Mouse (Mus musculus) frontal cortex, postnatal 36 days (tissue): ENCODE measurements at regions not wholly inside any gene's neighbourhood (a gene's known extent, or its start where the extent isn't known, plus 50 kb on each side); places are given as distances from the start of the nearest gene placed in this dataset.
A peak's percentile ranks its signal among the peaks of the same experiment; 100 is the strongest.

Source experiments
- DNase-seq, 2 experiments: peaks; one replicate each; pipeline ENCODE4 v3.0.0; 2022; ENCODE audit warnings: low spot score in 2 of 2

DNA sequence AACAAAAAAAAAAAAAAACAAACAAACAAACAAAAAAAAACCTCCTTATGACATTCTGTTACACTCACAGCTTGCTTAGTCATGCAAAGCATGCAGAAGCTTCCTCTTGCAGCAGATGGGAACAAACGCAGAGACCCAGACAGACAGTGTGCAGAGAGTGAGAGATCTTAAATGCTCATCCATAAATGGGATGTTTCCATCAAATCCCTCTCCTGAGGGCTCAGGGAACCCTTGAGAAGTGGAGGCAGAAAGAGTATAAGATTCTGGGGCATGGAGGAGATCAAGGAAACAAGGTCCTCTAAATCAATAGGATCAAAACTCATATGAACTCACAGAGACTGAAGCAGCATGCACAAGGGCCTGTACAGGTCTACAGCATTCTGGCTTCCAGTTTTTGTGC is 52.5 kb downstream of the Adm start:
- no peak for DNase-seq

DNA sequence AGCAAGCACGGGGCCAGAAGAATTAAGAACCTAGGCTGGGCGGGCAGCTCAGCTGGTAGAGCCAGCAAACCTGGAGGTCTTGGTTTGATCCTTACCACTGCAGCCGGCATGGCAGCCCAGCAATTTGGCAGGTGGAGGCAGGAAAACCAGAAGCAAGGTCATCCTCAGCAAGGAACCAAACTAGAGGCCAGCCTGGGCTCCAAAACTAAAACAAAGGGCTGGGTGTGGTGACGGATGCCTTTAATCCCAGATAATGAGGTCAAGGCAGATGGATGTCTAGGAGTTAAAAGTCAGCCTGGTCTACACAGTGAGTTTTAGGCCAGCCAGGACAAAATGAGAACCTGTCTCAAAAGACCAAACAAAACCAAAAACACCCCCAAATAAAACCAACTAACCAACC is 55.5 kb downstream of the Adm start:
- DNase-seq: no peak

DNA sequence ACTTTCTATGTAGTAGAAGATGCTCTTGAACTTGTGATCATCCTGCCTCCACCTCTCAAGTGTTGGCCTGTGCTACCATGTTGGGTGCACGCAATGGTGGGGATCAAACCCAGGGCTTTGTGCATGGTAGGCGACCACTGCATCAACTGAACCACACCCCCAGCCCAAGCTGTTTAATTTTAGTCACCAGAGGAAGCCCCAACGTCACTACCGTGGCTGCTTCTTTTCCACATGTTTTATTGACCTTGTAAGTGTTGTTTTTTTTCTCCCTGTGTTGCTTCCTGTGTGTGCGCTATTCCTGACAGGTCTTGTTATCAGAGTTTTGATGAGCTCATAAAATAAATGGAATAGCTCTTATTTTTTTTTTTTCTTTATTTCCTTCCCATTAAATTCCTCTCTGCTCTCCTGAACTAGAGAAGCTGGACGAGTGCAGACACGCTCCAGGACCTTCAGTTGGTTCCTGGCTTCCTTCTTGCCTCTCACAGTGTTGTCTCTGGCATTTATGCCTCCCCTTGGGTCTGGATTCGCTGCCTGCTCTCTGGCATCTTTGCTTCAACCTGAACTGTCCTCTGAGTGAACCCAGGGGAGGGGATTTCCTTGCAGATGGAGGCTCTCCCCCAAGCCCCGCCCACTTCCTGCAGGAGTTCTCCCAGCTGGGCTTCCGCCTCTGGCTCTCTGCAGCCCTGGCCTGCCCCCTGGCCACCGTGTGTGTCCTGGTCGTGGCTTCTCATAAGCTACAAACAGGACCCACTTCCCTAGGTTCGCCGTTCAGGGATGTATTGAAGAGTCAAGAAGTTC is 61.6 kb downstream of the Adm start:
- no peak for DNase-seq

DNA sequence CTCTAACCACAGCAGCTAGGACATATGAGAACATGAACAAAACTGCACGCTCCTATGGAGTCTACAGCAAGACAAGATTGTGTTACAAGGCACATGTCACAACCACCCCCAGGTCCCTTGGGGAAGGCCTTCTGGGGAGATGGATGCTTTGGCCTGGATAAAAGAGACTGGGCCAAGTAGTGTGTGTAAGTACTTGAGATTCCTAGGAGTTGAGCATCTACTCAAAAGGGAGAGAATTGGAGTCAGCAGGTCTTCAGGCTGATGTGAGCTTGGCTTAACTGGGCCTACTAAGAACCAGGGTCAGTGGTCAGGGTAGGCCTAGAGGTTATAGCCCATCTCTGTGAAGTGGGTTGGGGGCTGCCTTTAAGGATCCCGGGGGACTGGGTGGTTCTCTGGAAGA is 62.8 kb downstream of the Adm start:
- no peak for DNase-seq

DNA sequence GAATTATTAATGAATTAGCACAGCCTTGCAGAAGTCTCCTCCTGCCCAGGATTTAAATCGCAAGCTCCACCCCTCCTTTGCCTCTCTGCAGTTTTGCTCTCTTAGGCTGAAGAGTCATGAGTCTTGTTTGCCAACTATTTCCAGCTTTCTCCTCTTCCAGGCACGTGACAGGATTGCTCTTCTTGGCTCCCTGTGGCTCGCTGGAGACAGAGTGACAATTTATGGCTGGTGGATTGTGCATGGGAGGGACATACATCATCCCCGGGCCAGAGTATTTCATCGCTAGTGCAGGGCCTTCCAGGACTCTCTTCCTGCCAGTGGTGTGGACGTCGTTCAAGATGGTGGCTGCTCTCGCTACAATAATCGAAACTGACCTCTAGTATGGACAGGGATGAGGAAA is 63.4 kb downstream of the Adm start:
- no peak for DNase-seq

DNA sequence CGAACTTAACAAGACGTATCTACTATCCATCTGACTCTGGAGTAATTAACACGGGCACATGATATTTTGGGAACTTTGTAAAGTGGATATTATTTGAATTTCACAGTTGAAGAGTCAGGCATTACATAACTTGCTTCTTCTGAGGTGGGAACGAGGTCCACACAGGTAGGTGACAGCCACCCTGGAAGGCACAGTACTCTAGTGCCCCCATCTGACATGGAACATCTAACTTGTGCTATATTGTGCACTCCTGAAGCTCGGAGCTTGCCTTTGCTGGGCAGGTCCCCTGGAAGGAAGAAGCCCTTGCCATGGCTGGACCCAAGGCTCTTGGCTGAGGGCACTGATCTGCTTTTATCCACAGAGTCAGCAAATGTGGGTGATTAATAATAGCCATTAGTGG is 66.8 kb downstream of the Adm start:
- no peak for DNase-seq

DNA sequence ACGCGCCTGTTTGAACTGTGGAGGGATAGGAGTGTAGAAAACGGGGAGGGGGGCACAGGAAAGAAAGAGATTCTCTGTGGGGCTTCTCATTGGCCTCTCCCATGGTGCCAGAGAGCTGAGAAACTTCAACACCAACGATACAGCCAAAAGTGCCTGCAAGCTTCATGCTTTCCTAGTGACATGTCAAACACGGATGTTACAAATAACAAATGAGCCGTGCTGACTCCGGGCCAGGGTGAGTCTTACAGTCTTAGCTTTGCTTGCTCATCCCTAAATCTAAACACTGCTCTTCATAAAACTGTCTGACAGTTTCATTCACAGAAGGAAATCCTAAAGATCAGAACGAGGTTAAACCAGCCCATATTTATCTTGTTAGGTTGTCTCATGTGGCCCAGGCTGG is 68.3 kb downstream of the Adm start:
- DNase-seq: no peak

DNA sequence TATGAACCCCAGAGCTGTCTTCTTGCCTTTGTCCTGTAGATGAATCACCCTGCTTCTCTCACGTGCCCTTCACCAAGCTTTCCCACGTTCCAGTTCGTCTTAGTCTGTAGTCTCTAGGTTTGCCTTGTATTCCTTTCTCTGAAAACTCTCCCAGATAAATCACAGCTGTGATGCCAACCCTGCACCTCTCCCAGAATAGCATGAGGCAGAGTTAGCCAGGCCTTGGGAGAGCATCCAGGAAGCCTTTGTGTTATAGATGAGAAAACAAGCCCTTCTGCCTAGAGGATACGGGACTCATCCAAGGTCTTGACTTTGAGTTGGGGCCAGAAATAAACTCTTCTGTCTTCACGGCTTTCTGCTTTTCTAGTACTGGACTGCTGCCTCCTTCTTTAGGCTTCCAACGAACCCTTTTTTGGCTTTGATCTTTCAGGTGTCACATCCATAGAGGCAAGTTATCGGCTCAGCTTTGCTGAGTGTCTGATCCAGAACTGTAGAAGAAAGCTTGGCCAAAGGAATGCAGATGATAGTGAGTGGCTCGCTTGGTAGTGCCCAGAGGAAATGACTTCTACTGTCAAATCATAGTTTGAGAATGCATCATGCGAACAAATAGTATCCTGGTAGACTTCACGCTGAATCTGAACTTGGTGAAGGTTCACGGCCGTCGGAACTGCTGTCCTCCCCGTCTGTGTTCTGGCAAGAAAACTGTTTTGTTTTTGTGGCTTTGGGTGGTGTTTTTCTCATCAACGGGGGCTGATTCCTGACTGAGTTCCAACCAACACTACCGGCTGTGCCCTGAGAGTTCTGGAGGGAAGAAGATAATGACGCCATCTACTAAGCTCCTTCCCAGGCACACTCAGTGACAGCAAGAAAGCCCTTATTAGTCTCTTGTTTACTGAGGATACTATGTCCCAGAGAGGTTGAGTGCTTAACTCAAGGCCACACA is 69.5 kb upstream of the Ampd3 start:
- no peak for DNase-seq

DNA sequence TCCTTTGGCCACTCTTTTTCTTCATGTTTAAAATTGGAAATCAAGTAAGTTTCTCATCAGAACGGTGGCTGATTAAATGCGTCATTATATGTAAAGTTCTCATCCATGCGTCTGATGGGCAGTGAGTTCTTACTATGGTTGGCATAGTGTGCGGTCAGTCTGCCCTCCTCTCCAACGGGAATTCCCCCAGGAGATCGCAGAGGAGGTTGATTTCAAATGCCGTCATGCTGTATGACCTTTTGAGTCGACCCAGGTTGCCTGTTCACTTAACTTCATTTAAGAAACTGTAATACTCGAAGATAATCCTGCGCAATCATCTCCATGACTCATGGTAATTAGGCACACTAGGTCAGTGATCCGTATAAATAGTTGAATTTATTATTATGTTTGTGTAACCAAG is 68.4 kb upstream of the Ampd3 start:
- DNase-seq: no peak

DNA sequence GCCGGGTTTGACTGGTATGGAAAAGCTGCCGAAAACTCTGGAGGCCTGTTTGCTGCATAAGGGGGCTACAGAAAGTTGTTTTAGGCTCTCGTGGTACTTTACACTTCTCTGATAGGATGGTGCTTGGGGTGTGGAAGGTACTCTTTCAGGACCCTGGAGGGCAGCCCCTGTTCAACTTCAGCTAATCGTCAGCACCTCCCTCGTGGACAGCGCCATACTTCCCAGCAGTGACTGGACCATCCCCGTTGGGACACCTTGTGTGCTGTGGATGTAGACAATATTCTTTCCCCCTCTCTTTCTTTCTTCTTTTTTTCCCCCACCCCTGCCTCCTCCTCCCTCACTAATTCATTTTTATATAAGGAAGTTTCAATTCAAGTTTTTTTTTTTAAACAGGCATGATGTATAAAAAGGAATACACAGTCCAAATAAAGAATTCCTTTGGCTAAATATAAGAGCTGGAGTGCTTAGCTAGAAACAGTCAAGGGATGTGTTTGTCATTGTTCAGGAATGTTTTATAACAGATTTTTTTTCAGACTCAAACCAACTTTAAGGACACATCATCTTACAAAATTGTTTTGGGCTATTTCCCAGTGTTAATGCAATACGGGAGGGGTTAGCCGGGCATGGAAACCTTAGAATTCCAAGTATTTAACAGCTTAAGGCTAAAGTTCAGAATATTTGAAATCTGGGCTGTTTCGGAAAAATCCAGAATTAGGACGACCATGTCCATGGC is 66.2 kb upstream of the Ampd3 start:
- peak in 1 of 2 experiments; percentile 29 for DNase-seq

DNA sequence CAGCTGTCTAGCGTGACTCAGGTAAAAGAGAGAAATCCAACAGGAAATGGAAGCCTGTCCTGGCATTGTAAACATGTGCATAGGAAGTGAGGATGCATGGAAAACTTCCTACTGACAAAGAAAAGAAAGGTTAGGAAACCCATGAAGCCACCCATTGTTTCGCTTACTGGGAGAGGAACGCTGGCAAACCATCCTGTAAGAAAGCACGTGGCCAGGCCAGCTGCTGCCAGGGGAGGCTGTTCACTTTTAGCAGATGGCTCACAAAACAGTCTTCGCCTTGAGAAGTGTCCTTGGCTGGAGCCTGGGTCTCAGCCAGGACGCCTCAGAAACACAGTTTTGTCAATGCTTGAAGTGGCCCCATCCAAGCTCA is 65.6 kb upstream of the Ampd3 start:
- peak; percentile 21 to 69 for DNase-seq

DNA sequence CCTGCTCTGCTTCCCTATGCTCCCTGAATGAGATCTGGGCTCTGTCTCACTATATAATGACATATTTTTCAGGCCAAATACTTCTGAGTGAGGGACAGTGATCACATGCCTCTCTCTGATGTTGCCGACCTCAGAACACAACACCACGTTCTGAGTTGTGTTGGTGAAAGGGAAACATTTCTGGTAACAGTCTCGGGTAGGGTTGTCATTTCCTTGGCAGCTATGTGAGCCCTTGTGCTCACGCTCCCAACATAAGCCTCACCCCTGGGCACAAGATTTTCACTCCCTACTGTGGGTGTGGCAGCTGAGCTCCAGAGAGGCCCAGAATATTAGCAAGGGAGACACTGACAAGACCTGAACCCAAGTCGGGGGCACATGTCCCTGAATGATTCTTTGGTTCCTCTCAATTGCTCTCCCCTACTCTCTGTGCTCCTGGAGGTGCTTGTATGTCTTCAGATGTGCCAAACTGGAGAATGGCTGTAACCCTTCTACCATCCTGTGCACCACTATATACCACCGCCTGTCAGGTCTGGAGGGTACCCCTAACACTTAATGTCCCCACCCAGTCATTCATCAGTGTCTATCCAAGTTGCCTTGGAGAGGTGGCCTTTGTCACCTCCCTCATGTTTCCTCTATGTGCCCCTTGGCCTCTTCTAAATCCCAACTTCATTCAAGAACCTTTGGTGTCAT is 62.5 kb upstream of the Ampd3 start:
- no peak for DNase-seq

DNA sequence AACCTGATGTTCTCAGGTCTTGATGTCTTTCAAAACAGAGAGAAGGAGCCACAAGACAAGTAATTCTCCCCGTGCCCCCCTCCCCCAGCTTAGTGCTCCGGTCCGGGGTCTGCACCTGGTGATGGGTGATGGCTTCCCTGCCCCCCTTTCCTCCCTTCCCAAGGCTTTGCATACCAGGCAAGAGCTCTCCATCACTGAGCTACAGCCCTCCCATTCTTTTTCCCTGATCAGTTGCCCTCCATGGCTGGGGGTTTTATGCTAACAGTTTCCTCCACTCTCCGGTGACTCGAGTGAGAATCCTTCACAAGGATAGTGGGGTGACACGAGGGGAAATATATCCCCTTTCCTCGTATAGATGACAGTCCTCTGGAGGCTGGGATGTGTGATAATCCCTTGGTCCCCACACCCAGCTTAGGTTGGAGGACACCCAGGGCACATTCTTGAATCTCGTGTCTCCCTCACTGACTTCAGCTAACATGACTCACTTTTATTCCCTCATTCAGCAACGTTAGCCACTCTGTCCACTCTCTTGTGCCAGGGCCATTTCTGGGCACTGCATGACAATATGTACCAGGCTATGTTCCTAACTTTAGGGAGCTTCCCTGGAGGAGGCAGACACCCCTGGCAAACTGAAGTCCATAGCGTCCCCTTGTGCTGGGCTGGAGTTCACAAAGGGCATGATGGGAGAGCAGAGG is 61.9 kb upstream of the Ampd3 start:
- no peak for DNase-seq

DNA sequence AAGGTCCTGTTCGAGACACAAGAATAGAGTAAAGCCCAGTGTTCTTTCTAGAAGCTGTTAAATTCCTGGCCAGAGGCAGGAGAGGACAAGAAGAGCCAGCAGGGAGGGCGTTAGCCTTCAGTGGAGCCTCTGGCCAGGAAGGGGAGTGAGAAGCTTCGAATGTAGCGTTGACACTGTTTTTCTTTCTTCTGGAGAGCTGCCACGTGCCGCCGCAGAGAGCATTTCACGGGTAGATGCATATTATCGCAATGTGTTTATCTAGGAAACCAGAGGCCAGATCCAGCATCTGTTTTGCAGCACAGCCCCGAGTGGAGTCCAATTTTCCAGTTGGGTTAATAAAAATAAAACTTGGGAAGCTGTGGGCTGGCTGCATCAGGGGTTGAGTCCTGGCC is 61.3 kb upstream of the Ampd3 start:
- no peak for DNase-seq

DNA sequence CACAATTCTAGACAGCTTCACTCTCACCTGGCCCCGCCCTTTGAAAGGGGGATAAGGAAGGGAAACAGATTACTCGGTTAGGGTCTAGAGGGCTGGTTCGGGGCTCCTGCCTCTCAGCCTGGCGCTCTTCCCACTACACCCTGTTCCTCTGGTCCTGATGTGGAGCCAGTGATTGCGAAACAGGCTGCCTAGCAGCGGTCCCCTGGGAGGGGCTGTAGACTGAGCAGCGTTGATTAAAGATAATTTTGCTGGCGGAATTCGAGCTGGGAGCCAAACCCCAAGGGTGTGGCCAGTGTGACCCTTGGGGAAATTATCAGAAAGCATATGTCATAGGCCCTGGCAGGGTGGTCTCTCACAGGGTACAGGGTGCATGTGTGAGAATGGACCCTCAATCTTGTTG is 59.9 kb upstream of the Ampd3 start:
- no peak for DNase-seq

DNA sequence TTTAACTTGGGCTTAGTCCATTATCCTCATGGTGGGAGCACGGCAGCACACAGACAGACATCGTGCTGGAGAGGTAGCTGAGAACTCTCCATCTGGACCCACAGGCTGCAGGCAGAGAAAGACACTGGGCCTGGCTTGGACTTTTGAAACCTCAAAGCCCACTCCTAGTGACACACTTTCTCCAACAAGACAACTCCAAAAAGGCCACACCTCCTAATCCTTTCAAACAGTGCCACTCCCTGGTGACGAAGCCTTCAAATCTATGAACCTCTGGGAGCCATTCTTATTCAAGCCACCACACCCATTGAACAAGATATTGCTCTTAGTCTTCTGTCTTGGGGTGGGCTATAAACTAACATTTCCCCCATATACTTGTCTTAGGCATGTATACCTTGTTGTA is 59.2 kb upstream of the Ampd3 start:
- DNase-seq: no peak

DNA sequence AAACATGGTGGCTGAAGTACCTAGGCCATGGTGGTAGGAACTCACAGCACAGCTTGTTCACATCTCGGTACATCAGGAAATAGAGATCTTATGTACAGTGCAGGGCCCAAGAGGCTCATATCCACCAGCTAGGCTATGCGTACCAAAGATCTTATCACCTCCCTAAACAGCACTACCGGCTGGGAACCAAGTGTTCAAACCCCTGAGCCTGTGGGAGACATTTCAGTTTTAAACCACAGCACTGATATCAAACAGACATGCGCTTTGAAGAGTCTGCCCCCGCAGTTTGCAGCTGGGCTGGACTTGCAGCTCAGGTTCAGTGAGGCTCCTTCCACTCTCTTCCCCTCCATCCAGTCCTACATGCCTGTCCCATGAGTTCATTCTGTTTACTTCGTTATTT is 58.4 kb upstream of the Ampd3 start:
- DNase-seq: no peak

DNA sequence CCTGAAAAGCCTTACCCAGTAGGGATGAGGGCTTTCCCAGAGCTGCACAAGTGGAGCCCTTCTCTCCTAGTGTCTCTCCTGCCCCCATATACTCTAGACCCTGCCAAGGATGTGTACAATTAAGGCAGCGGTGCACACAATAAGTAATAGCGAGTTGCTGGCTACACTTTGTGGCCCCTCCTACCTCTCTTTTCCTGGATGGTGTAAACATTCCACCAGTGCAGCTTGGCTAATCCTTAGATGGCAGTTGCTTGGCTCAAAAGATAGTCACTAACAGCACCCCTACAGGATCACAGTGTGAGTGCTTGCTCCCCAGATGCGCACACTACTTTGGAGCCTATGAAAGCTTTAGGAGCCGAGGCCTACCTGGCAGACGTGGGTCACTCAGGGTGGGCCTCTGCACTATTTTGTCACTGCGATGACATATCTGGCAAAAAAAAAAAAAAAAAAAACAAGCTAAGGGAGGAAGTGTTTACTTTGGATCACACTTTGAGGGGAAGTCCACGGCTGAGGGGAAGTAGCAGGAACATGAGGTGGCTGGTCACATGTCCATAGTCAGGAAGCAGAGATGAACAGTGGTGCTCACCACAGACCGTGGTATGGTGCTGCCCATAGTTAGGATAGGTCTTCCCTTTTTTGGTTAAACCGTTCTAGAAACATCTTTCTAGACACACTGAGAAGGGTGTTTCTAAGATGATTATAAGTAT is 57.6 kb upstream of the Ampd3 start:
- no peak for DNase-seq

DNA sequence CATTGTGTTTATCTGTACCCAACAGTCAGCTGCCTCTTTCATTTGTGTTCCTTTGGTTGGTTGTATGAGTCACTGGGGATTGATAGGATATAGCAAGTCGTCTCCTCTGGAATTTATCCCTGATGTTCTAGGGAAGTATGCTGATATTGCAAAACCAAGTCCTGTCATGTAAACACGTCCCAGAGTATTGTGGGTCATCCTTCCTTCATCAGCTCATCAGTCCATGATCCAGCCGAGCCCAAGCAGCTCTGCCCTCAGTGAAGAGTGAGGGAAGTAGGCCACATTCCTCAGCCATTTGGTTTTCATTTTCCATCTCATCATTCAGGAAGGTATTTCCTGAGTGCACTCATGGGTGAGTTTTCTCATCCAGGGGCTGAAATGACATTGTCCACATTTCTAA is 54.3 kb upstream of the Ampd3 start:
- no peak for DNase-seq

DNA sequence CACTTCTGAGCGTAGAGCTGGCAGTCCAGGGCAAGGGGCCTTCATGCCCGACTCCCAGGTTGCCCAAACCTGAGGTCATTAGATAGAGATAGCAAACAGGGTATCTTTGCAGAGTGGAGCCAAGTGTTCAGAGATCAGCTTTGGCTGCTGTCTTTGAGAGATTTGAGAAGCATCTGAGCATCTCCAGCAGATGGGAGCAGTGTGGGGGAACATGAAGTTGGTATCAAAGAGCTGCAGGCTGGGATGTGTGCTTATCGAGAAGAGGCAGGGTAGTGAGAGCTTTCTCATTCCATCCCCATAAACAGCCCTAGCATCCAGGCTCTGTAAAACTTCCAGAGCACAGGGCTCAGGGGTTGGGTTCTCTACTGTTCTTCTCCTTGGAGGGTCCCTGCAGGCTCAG is 52.9 kb upstream of the Ampd3 start:
- DNase-seq: no peak

DNA sequence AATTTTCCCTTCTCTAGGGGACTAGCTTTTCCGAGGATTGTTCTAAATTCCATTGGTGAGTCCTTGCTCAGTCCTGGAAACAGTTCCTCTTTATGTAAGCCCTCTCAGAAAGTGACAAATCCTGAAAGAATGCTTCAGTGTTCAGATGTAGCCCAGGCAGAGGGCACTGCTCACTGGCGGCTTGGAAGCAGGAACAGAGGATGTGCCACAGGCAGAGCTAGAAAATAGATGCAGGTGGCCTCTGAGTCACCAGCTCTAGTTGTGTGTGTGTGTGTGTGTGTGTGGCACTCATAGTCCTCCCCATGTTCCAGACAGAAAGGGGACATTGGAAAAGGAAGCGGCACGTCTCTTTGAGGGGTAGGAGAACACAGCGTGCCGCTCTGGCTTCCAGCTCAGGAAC is 52.5 kb upstream of the Ampd3 start:
- DNase-seq: peak in 1 of 2 experiments; percentile 30
